Mouse (Mus musculus) heart, embryonic 14.5 days (tissue): ENCODE results near the gene Bcl2l1. TPM values are rescaled to one million over a fixed set of nuclear protein-coding genes. Genes with fewer than 3 reads are reported as not detected.
A peak's percentile ranks its signal among the peaks of the same experiment; 100 is the strongest.

Experiments used
- ATAC-seq: fragments of 200-750 bp; cut with Nextera tagmentation; 2 replicates; pipeline ENCODE4 v1.8.0; 2017; ENCODE audit warnings: low read depth, moderate TSS enrichment; ENCODE audit not compliant: insufficient number of reproducible peaks, insufficient read depth, low FRiP score
- H3K27ac ChIP-seq, 2 experiments: fragments of 200-500 bp in 1 of 2; fragments of 300-500 bp in 1 of 2; sonication (generic) in 1 of 2; replicated peaks in 1 of 2; 2 replicates each; pipeline ENCODE4 v1.5.1; 2012 to 2014; ENCODE audit warnings: low read depth in 2 of 2, low read length in 2 of 2, control low read depth in 1 of 2, mild to moderate bottlenecking in 1 of 2, mixed read lengths in 1 of 2; ENCODE audit not compliant: control insufficient read depth in 1 of 2, insufficient read depth in 1 of 2
- H3K27me3 ChIP-seq: fragments of 300-500 bp; sonication (generic); 2 replicates; pipeline ENCODE4 v1.6.1; 2014; ENCODE audit warnings: mild to moderate bottlenecking, low read length, control low read depth; ENCODE audit not compliant: control insufficient read depth, insufficient read depth
- H3K36me3 ChIP-seq: fragments of 300-500 bp; sonication (generic); 2 replicates; pipeline ENCODE4 v1.6.1; 2014; ENCODE audit warnings: mild to moderate bottlenecking, control low read depth, low read length, mixed read lengths; ENCODE audit not compliant: control insufficient read depth, insufficient read depth
- H3K4me1 ChIP-seq, 2 experiments: fragments of 200-500 bp in 1 of 2; fragments of 300-500 bp in 1 of 2; sonication (generic) in 1 of 2; 2 replicates each; pipeline ENCODE4 v1.6.1; 2012 to 2014; ENCODE audit warnings: low read length in 2 of 2, control low read depth in 1 of 2, mixed read lengths in 1 of 2; ENCODE audit not compliant: control insufficient read depth in 2 of 2, insufficient read depth in 2 of 2
- H3K4me2 ChIP-seq: fragments of 300-500 bp; sonication (generic); 2 replicates; pipeline ENCODE4 v1.6.1; 2014; ENCODE audit warnings: mild to moderate bottlenecking, low read length
- H3K4me3 ChIP-seq, 2 experiments: fragments of 200-500 bp in 1 of 2; fragments of 300-500 bp in 1 of 2; sonication (generic) in 1 of 2; 2 replicates each; pipeline ENCODE4 v1.5.1; 2012 to 2014; ENCODE audit warnings: low read length in 2 of 2, mild to moderate bottlenecking in 2 of 2, control low read depth in 1 of 2, low read depth in 1 of 2, moderate library complexity in 1 of 2; ENCODE audit not compliant: control insufficient read depth in 1 of 2, insufficient read depth in 1 of 2
- H3K9ac ChIP-seq: fragments of 300-500 bp; sonication (generic); 2 replicates; pipeline ENCODE4 v1.6.1; 2014; ENCODE audit warnings: mild to moderate bottlenecking, low read length
- H3K9me3 ChIP-seq: fragments of 300-500 bp; sonication (generic); 2 replicates; pipeline ENCODE4 v1.6.1; 2016; ENCODE audit warnings: low read length, control low read depth; ENCODE audit not compliant: control insufficient read depth
- WGBS: fragments of 180-500 bp; shearing (Covaris S2); extraction: QIAGEN DNeasy Blood & Tissue Kit; methylation state at CpG from one replicate; pipeline ENCODE4 v1.1.7; 2014; 5-methylcytosine and 5-hydroxymethylcytosine counted together
- polyA plus RNA-seq: library from polyadenylated mRNA; unstranded; fragments of >200 nt; fragmentation: Nextera tagmentation; extraction: Ambion mirVana; gene quantifications from 2 replicates; pipeline ENCODE4 v1.2.1, GENCODE M21; 2014

Gene Bcl2l1
- polyA plus RNA-seq, 1 experiment from 2014 or later: 59.0 TPM

DNA sequence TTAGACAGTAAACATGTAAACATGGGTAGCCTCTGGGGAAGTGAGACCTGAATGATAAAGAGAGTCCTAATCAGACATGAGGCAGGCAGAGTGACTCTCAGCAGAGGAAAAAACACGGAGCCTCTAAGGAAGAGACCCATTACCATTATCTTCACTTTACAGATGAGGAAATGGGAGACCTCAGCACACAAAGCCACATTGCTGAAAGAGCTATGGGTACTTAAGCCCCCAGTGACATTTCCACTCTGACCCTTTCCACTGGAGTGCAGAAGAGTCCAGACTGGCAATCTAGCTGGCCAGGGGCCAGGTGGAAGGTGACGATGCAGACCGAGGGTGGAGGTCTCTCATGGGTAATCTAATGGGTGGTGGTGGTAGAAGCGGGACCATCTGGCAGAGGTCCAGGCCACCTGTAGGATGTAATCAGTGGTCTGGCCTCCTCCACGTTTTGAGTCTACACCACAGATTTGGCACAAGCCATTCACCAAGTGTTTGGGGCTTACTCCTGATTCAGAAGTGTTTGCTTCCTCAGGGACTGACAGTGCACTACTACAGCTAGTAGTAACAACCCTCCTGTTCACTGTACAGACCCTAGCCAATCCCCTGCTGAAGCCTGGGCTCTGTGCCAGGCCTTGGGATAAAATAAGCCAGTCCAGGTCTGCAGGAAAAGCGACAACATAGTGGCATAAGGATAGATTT, 13.8 kb downstream of the Bcl2l1 start:
- H3K9ac ChIP-seq: 0 out of 2 replicates have a peak overlapping the region, but pooled peaks have one; percentile 2
- peaks cover 33 to 61% of the 10 kb centered on the region in 2 experiments for H3K4me1 ChIP-seq
- H3K4me2 ChIP-seq: peak overlapping the region; percentile 31
- H3K4me3 ChIP-seq: no peak overlapping the region
- H3K36me3 ChIP-seq: peaks cover 8% of the 10 kb centered on the region; the same call in 1 of the 2 replicates
- H3K27ac ChIP-seq: peak overlapping the region; percentile 63 to 86
- no peaks in the 10 kb centered on the region for H3K27me3 ChIP-seq
- no peaks in the 10 kb centered on the region for H3K9me3 ChIP-seq
- ATAC-seq: peak; percentile 72
- WGBS: 4% methylated on average over 6 of the region's 6 CpGs

DNA sequence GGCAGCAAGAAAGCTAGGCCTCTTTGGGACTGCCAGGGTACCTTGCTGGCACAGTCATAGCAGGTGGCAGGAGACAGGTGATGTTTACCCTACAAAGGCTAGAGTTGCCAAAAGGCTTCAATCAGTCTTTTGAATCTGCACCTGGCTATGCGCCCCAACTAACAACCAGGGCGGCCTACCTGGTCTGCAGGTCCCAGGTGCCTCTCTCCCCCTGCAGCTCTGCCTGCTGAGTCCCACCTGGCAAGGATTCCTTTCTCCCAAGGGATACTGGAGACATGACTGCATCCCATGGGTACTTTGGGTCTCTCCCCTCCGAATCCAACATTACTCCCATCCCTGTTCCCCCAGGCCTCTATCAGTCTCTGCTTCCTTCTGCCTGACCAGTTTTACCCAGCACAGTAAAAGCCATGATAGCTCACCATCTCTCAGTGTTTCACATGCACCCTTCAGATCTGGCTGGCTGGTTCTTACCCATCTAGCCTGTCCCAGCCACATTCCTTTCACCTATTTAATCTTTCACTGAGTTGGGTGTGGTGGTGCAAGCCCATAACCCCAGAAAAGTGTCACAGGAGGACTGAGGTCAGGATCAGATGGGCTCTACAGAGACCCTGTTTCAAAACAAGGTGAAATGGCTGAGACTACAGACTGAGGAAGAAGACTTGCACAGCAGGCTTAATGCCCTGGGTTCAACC, 14.7 kb downstream of the Bcl2l1 start:
- Histone ChIP-seq H3K36me3 (peaks cover 8% of the 10 kb centered on the region; the same call in 1 of the 2 replicates), H3K4me2 (no peak overlapping the region), H3K4me1 (peaks cover 33 to 66% of the 10 kb centered on the region in 2 experiments), H3K9me3 (no peaks in the 10 kb centered on the region), H3K9ac (no peak overlapping the region), H3K27me3 (no peaks in the 10 kb centered on the region), H3K27ac (peak overlapping the region; percentile 18 to 86; a peak in 2 of 4 replicates), H3K4me3 (no peak overlapping the region)
- no peak for ATAC-seq
- WGBS: 78% methylated on average over 3 of the region's 3 CpGs

DNA sequence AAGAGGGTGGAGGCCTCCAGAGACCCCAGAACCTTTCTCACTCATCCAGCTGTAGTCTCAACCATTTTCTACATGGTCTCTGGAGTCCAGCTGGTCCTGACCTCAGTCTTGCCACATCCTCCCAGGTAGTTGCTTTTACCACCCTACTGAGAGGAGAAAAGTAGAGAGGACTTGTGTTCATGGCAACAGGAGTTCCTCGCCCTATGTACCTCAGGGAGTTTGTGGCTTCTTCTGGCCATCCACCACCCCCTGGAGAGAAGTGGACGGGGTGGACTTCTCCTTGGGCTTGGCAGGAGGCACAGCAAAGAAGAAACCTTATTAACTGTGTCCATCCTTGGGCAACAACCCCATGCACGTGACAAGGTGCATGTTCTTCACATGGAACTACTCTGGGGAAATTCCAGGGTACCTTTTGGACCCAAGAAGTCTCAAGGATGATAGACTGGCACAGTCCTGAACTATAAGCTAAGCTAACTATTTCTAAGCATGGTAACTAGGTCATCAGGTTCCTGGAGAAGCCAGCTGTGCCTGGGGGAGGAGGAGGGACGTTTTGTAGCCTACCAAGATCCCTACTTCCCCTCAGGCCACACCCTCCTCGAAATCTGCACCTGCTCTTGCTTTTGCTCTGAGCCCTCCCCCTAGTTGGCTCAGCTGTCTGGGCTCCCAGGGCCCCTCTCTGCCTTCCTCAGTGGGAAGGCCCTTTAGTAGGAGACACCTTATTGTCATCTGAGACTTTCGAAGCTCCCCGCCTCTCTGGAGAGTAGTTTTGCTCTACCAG, 15.5 kb downstream of the Bcl2l1 start:
- WGBS: 76% methylated on average over 7 of the region's 7 CpGs
- Histone ChIP-seq H3K9me3 (no peaks in the 10 kb centered on the region), H3K36me3 (peaks cover 8% of the 10 kb centered on the region; the same call in 1 of the 2 replicates), H3K9ac (no peak overlapping the region), H3K4me2 (no peak overlapping the region), H3K4me3 (no peak overlapping the region), H3K27ac (no peak overlapping the region), H3K27me3 (no peaks in the 10 kb centered on the region), H3K4me1 (peaks cover 31 to 66% of the 10 kb centered on the region in 2 experiments)
- ATAC-seq: no peak

DNA sequence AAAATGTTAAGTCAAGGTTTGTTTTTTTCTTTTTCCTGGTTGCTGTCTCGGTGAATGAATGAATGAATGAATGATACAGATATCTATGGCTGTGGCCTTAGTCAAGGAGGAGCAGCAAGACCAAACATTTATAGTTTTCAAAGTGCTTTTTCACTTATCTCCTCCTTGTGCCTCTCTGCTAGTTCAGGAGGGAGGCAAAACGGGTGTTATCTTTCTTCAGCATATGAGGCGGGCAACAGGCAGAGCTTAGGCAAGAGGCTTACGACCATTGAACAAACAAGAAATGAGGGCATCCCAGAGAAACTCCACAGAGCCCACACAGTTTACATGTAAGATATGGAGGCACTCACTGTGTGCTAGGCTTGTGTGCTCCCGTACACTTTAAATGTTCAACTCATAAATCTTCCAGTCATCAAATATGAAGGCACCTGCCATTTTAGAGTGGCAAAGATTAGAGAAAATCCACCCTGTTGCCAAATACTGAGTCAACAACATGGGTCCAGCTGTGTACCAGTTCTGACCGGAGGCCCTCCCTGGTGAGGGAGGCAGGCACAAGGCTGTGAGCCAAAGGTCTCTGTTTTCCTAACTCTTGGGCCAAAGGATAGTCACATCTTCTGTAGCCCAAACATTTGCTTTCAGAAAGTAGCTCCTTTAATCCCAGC, 17.2 kb downstream of the Bcl2l1 start:
- Histone ChIP-seq H3K9ac (no peak overlapping the region), H3K9me3 (no peaks in the 10 kb centered on the region), H3K4me2 (no peak overlapping the region), H3K4me3 (no peak overlapping the region), H3K27me3 (no peaks in the 10 kb centered on the region), H3K4me1 (peaks cover 18 to 50% of the 10 kb centered on the region in 2 experiments), H3K36me3 (peaks cover 5% of the 10 kb centered on the region; the same call in 1 of the 2 replicates), H3K27ac (no peak overlapping the region)
- no peak for ATAC-seq
- WGBS: 51% methylated on average over 6 of the region's 6 CpGs

GRCm38 (mm10) chr2:152813232-152813631, 18.3 kb downstream of the Bcl2l1 start:
- no peaks in the 10 kb centered on the region for H3K36me3 ChIP-seq
- WGBS: 100% methylated on average over 1 of the region's 1 CpGs
- no peaks in the 10 kb centered on the region for H3K9me3 ChIP-seq
- no peak overlapping the region for H3K4me3 ChIP-seq
- H3K27ac ChIP-seq: no peak overlapping the region
- peaks cover 18 to 40% of the 10 kb centered on the region in 2 experiments for H3K4me1 ChIP-seq
- no peak overlapping the region for H3K9ac ChIP-seq
- no peak for ATAC-seq
- H3K27me3 ChIP-seq: no peaks in the 10 kb centered on the region
- H3K4me2 ChIP-seq: no peak overlapping the region

DNA sequence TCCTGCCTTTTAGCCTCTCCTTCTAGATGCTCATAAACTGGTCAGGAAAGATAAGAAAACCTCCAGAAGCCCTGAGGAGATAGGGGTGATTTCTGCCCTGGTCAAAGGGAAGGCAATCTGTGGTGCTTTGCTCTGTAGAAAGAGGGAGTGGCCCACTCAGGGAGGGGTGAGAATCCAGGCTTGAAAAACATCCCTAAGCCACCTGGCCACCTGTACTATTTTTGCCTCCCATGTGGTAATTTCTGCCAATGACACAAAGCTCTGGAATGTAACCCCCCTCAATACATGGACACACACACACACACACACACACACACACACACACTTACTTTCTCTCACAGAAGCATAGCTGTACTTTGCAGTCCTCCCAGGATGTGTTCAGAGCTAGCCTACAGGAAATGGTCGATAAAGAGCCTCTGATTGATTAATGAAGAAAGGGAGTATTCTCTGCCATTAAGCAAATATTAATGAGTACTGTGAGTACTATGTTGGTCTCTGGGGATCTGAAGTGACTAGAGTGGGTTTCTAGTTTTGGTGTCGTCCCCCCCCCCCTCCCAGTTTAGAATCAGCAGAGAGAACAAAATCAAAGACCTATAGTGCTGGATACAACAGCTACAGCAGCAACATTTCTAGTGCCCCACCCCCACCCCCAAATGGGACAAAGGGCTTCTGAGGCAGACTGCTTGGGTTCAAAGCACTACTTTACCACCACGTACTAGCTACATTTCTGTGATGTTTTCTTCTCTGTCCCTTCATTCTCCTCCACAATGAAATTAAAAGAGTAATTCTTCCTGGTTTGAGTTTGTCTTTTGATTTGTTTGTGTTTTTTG, 20.0 kb downstream of the Bcl2l1 start:
- 29% methylated on average over 3 of the region's 3 CpGs for WGBS
- 0 out of 2 replicates have a peak, but pooled peaks have one; percentile 33 for ATAC-seq
- Histone ChIP-seq H3K27me3 (no peaks in the 10 kb centered on the region), H3K4me2 (no peak overlapping the region), H3K9me3 (no peaks in the 10 kb centered on the region), H3K4me3 (no peak overlapping the region), H3K9ac (no peak overlapping the region), H3K27ac (no peak overlapping the region), H3K36me3 (peaks cover 1% of the 10 kb centered on the region; the same call in 1 of the 2 replicates), H3K4me1 (peaks cover 5 to 23% of the 10 kb centered on the region in 2 experiments)
